Mouse (Mus musculus) T-cell, adult 2 months (primary cell): ENCODE measurements around the gene Chchd6.

ENCODE experiments used
- DNase-seq: peaks from one replicate; pipeline ENCODE4 v3.0.0; 2022; ENCODE audit warnings: low spot score

The Chchd6 gene

DNA sequence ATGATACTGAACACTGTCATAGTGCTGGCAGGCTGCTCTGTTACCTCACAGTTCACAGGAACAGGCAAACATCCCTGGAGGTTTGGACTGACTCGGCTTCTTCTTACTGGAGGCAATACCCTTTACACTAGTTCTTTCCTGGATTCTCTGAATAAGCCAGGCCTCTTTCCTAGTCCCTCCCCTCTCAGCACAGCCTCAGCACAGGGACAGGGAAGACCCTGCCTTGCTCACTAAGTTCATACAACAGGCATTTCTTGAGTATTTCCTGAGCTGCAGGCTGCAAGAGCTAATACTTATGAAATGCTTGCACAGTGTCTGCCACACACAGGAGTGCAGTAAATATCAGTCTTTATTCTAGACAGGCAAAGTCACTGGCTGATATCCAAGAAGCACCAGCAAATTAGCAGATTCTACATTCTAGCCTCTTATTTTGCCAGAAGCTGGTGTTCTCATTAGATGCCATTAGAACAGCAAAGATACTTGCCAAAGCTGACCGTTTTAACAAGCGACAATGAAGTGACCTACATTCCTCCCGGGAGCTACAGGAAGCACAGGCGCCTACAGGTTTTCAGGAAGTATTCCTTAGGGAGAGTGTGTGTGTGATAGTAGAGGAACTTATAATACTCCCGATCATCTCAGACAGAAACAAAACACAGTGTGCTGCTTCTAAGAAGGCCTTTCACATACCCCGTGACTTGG is 142.3 kb downstream of the Chchd6 start:
- DNase-seq, result no peak

DNA sequence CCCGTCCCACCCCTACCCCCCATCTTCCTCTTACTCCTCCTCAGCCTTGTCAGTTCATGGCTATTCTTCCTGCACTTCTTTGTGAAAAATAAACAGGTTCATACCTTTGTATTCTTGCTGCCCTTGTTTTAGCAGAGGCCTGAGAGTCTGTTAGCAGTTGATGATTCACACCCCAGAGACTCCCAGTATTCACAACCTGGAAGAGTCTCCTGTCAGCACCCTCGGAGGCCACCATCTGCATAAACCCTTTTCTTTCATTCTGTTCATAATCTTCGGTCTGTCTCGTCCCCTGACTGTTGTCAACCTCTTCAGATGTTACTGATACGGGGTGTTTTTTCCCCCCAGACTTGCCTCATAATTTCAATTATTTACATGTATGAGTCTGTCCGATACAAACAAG is 143.1 kb downstream of the Chchd6 start:
- no peak for DNase-seq

- DNase-seq, result no peak
These were observed 146.7 kb downstream of the Chchd6 start for GRCm38 (mm10) chr6:89448736-89449135.

DNA sequence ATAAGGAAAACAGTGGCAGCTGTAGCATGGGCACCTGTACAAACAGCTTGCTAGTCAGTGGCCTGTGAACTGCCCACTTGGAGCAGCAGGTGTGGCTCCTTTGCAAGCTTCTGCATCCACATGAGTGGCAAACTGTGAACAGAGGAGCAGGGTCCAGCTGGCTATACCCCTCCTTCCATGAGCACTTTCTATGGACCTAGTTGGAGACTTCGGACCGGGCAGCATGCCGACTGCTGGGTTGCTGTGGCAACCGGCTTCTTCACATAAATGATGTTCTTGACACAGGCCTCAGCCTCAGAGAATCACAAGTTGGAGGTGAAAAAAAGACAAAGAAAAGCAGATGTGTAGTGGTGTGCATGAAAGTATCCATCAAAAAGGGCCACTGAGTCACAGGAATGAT is 154.8 kb downstream of the Chchd6 start:
- no peak for DNase-seq

- DNase-seq, result no peak
These were observed 163.5 kb downstream of the Chchd6 start for GRCm38 (mm10) chr6:89431920-89432482.

GRCm38 (mm10) chr6:89430749-89431148 is 164.7 kb downstream of the Chchd6 start:
- no peak for DNase-seq

DNA sequence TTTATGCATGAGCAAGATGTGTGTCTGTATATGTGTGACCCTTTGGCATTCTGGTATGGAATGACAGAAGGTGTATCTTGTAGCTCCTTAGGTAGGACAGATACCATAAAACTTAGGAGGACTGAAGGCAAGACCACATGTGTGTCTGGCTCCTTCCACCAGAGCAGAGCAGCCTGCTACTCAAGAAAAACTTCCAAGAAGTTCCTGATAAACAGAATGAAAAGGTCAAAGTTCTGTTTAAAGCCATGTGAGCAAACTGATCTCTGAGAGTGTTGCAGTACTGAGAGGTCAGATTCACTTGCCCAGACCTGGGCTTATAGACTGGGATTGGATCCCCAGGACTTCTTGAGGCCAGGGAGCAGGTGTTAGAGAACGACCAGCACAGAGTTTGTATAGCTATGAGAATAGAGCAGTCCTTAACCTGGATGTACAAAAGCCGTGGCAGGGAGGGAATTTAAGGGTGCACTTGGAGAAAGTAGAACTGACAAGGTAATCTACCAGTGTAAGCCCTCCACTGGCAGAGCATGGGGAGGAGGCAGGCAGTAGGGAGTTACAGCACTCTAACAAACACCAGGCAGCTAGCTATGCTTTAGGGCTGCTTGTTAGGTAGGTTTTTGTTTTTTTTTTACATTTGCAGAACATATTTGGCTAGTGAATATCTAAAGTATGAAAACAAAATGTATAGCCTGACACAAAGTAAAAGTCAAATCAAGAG is 166.6 kb downstream of the Chchd6 start:
- DNase-seq, result no peak

- DNase-seq, result no peak
These were observed 171.0 kb downstream of the Chchd6 start for GRCm38 (mm10) chr6:89424461-89424860.

DNA sequence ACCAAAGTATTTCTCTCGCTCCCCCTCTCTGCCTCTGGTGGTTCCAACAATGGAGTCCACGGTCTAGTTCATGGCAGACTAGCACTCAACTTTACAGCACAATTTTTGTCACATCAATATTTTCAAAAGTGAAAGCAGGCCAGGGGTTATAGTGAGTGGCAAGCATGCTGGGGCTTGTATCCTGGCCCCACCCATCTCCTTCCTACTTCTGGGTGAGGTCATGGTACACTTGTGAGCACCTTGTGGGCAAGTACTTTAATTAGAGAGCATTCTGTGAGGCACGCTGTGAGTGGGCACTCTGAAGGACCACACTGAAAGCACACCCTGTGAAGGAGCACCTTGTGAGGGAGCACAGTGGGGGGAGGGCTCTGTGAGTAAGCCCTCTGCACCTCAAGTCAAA is 172.8 kb downstream of the Chchd6 start:
- DNase-seq, result no peak

- DNase-seq, result no peak
These were observed 173.5 kb downstream of the Chchd6 start for GRCm38 (mm10) chr6:89421922-89422321.

GRCm38 (mm10) chr6:89421503-89421902 is 173.9 kb downstream of the Chchd6 start:
- DNase-seq, result peak; percentile 41

DNA sequence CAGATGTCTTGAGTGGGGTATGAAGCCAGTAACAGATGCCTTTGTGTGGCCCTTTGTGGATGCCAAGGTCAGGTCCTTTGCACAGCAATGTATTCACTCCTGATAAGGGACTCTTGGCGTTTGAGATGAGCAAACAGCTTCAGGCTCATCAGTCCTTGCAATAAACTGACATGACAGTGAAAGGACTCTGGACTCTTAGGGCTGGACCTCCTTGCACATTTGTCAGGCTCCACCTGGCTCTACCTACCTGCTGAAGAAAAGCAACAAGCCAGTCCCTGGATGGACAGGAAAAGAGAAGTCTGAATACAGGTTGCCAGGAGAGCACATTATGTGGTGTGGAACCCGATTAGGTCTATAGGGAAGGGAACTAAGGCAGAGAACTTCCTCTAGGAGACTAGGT is 174.7 kb downstream of the Chchd6 start:
- DNase-seq, result no peak

DNA sequence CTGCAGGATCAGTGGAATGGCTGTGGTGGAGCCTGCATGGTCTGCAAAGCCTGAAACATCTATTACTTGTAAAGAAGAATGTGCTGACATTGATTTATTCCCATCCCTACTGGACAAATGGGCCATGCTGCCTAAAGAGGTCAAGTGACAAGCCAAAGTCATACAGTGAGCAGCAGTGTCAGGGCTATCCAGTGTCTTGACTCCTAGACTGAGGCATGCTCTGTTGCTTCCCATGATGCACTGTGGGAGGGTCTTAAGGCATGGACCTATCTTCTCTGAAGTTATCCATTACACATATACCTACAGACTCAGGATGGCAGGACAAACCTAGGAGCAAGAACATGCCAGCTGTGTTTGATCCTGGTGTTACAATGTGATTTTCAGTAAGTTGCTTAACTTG is 175.3 kb downstream of the Chchd6 start:
- DNase-seq, result no peak

- DNase-seq, result no peak
These were observed 176.2 kb downstream of the Chchd6 start for GRCm38 (mm10) chr6:89419066-89419815.

DNA sequence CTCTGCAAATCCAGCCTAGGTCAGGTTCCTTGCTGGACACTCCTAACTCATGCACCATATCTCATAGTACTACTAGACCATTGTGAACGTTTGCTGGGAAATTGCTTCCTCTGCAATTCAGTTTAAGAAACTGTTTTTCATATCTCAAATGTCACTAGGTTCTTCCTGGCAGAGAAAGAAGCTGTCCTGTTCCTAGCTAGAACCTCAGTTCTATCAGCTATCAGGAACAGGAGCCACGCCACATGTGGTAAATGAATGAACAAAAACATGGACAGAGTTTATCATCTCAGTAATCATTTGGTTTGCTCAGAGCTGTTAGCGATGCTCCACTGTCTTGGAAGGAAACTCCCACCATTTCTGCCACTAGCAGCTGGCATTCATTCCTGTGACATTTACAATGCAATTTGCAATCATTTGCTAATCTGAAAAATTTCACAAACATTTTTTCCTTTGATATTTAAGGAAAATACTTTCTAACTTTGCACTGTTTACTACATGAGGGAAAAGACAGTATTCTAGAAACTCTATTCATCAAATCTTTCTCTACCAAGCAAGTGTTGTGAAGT is 179.3 kb downstream of the Chchd6 start:
- DNase-seq, result no peak

- DNase-seq, result no peak
These were observed 180.4 kb downstream of the Chchd6 start for GRCm38 (mm10) chr6:89415091-89415490.

DNA sequence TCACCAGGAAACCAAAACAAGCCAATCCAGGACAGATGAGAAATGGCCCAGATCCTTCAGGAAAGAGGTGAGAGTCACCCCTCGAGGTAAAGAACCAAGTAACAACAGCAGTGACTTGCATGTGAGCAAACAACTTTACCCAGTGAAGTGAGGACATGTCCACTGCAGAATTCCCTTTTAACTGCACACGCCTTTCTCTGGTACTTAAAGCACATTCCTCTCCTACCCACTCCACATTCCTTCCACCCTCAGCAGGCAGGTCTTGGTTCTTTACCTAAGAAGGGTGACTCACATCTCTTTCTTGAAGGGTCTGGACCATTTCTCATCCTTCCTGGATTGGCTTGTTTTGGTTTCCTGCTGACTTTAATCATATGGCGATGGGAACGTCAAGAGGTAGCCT is 181.3 kb downstream of the Chchd6 start:
- no peak for DNase-seq

- no peak for DNase-seq
These were observed 182.0 kb downstream of the Chchd6 start for GRCm38 (mm10) chr6:89413481-89413884.

DNA sequence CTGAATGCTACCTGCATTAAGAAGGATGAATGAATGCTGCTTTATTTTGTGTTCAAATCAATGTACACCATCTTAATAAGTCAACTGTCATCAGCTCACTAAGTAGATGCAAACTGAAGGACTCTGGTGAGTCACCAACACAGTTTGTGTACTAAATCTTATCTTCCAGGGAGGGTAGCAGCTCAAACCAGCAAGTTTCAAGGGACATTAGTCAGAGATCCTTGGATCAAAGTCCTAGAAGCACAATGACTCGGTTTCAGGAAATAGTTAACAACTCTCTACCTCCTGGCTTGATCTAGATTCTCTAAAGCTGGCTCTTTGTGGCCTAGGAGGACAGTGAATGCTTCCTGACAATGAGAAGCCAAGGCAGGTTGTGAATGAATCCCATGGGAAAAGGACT is 182.9 kb downstream of the Chchd6 start:
- no peak for DNase-seq

DNA sequence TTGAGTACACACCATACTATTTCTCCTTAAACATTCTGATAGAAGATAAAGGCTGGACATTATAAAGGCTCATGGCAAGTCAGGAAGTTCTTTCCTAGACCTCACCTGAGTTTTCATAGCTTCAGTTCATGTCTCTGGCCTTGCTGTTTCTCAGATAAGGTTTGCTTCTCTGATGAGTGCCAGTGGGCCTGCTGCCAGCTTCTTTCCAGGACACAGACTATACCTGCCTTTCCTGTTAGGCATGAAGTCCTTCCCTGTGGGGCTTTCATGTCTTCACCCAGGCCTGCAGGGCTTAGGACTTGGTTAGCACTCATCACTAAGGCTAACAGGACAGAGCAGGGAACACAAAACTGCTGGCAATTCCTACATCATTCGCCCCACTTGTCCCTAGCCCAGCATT is 186.4 kb downstream of the Chchd6 start:
- DNase-seq, result no peak

DNA sequence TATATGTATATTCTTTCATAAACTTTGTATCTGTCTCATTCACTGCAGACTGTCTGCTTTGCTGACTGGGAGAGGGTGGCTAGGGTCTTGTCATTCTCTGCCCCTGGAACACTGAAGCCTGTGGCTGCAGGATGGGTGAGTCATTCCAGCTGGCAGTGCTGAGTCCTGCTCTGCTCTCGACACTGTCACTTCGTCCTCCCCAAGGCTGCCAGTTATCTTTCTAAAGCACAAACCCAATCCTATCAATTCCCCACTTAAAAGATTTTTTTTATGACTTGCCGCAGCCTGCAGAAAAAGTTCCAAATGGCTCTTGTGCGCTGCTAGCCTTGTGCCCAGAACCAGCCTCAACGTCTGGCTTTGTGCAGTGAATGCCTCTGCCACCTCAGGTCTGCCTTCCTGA is 187.2 kb downstream of the Chchd6 start:
- DNase-seq, result no peak

GRCm38 (mm10) chr6:89407247-89407889 is 188.1 kb downstream of the Chchd6 start:
- no peak for DNase-seq
